Mouse (Mus musculus) CD4-positive naive resting alpha-beta T cell, adult 76 days (primary cell): ENCODE data around the gene Olfr1358. TPM values are rescaled to one million over a fixed set of nuclear protein-coding genes. Genes with fewer than 3 reads are reported as not detected.

Experiments used
- total RNA-seq: library from RNA; stranded (reverse); gene quantifications from one replicate; pipeline ENCODE4 v1.2.4, GENCODE M21; 2023

The Olfr1358 gene
- not detected for total RNA-seq

GRCm38 (mm10) chr10:78517128-78517527 is at the start of gene Olfr1358:
TSS of gene Olfr1358 (plus strand) at chr10:78517428.

Other genes starting within 250 kb of the Olfr1358 start
- gene Agpat3, start 164.9 kb upstream of the Olfr1358 start, total RNA-seq: 116 TPM
- 296 TPM for gene Rrp1, start 104.4 kb upstream of the Olfr1358 start, total RNA-seq
- 29.5 TPM for gene Cstb, start 91.8 kb upstream of the Olfr1358 start, total RNA-seq
- 17.3 TPM for gene Pdxk, start 52.5 kb upstream of the Olfr1358 start, total RNA-seq
- gene Ilvbl, start 56.9 kb downstream of the Olfr1358 start, total RNA-seq: 119 TPM
- 1.9 TPM for gene Syde1, start 74.5 kb downstream of the Olfr1358 start, total RNA-seq
- not detected for gene Olfr1357, start 100.6 kb downstream of the Olfr1358 start, total RNA-seq
- gene Casp14, start 200.9 kb downstream of the Olfr1358 start, total RNA-seq: not detected
- gene Ccdc105, start 235.6 kb downstream of the Olfr1358 start, total RNA-seq: not detected